Comparison of ENCODE assay signal across 9 mouse cellular contexts in the genomic region with DNA sequence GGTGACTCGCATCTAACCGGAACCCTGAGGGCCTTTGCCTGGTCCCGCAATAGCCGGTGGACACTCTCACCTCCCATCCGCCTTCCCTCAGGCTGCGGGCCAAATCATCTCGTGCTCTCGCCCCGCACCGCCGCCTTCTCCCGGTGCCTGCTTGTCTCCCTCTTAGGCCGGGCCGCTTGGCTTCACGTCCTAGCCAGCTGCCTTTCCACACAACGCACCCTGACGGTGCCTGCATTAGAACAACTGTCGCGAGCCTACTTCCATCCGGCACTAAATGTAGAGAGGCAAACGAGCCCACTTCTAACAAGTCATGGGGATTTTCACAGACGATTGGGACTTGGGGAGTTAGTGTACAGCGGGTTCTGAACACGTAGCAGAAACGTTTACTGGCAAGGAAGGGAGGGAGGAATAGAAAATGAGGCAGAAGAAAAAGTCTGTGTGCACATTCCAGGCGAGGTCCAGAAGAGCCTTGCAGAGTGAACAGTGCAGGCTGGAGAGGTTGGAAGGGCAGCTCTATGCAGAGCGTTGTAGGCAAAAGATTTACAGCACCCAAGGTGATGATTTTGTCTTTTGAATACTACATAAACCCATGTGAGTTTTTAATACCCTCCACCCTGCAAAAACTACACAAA. TPM values are rescaled to one million over a fixed set of nuclear protein-coding genes. Genes with fewer than 3 reads are reported as not detected.
A peak's percentile ranks its signal among the peaks of the same experiment; 100 is the strongest.
DNase-seq lines count a peak whose midpoint lies in the region; ATAC-seq and TF ChIP-seq lines count a peak whose summit lies in the region.
"Had no signal": no experiment of that assay in that cellular context is flagged by ENCODE, and none has a peak within 500 bp of the region (broad histone marks: within the 10 kb centered on the region; RNA-seq: fewer than 3 reads in every experiment).

No protein-coding gene starts in this region.

- H3K27ac ChIP-seq in heart, adult 2 months: peak overlapping the region; percentile 96
- no peak overlapping the region for H3K27ac ChIP-seq in CH12.LX (ENCODE audit: insufficient read depth, low read depth)
- peak overlapping the region; percentile 89; the same call in 1 of the 2 replicates for H3K27ac ChIP-seq in forebrain, embryonic 11.5 days (ENCODE audit: low read depth, low read length)
- H3K27ac ChIP-seq in liver, embryonic 14.5 days: peak overlapping the region; percentile 72

- DNase-seq in heart, adult 2 months: no peak
- DNase-seq in heart, adult 11 months: no peak
- DNase-seq in CH12.LX (ENCODE audit: extremely low read depth): no peak
- DNase-seq in forebrain, embryonic 11.5 days (ENCODE audit: low spot score): no peak
- no peak for DNase-seq in liver, embryonic 14.5 days (ENCODE audit: low read depth in 3 of 3, low spot score in 3 of 3)
- DNase-seq in cerebellum, postnatal 10 days: no peak
- DNase-seq in layer of hippocampus, adult 9-11 months: no peak
- DNase-seq in spleen, postnatal 14 days (ENCODE audit: low spot score in 2 of 2): no peak

- TF ChIP-seq CTCF in heart, adult 2 months (IDR thresholded peaks at IDR 0.05): no peak
- no peak for TF ChIP-seq CTCF in CH12.LX (conservative IDR thresholded peaks at IDR 0.05 in 1 of 2, IDR thresholded peaks at IDR 0.05 in 1 of 2; ENCODE audit: low read depth in 2 of 2, low read length in 2 of 2)
- TF ChIP-seq CTCF in liver, embryonic 14.5 days (IDR thresholded peaks at IDR 0.05; ENCODE audit: low read depth): no peak

- TF ChIP-seq POLR2A in heart, adult 2 months (IDR thresholded peaks at IDR 0.05; ENCODE audit: insufficient read depth, low read depth, low read length): no peak
- TF ChIP-seq POLR2A in CH12.LX (IDR thresholded peaks at IDR 0.05; ENCODE audit: low read depth, low read length): no peak

- under 1% methylated on average over 27 of the region's 27 CpGs for WGBS in heart, adult 2 months
- 2% methylated on average over 27 of the region's 27 CpGs for WGBS in forebrain, embryonic 11.5 days
- WGBS in liver, embryonic 14.5 days (ENCODE audit: insufficient replicate concordance): 3% methylated on average over 27 of the region's 27 CpGs

- TF ChIP-seq RAD21 in CH12.LX (IDR thresholded peaks at IDR 0.05; ENCODE audit: low read depth, low read length): no peak

- H3K4me2 ChIP-seq in CH12.LX (ENCODE audit: insufficient read depth, low read depth, poor library complexity, severe bottlenecking): peak overlapping the region; percentile 90
- peak overlapping the region; percentile 87 for H3K4me2 ChIP-seq in forebrain, embryonic 11.5 days (ENCODE audit: low read depth, low read length, severe bottlenecking)
- peak overlapping the region; percentile 97 for H3K4me2 ChIP-seq in liver, embryonic 14.5 days (ENCODE audit: low read depth)

- peak overlapping the region; percentile 99 for H3K4me3 ChIP-seq in heart, adult 2 months
- H3K4me3 ChIP-seq in CH12.LX (replicated peaks in 1 of 3; ENCODE audit: low read depth in 2 of 3, low read length in 2 of 3, poor library complexity in 1 of 3): peak overlapping the region; percentile 77 to 82 (median 81)
- H3K4me3 ChIP-seq in forebrain, embryonic 11.5 days (ENCODE audit: low read depth, low read length): peak overlapping the region; percentile 69
- peak overlapping the region; percentile 84 to 87 for H3K4me3 ChIP-seq in liver, embryonic 14.5 days (ENCODE audit: insufficient read depth in 1 of 2, low read depth in 2 of 2, low read length in 2 of 2)

- peaks cover 13% of the 10 kb centered on the region; the same call in 1 of the 2 replicates for H3K36me3 ChIP-seq in heart, adult 2 months (ENCODE audit: control insufficient read depth, insufficient read depth, low read length)
- peaks cover 0 to 8% of the 10 kb centered on the region in 2 experiments for H3K36me3 ChIP-seq in CH12.LX (replicated peaks in 1 of 2; ENCODE audit: control insufficient read depth in 1 of 2, insufficient read depth in 1 of 2, low read length in 1 of 2)
- H3K36me3 ChIP-seq in forebrain, embryonic 11.5 days (ENCODE audit: control insufficient read depth, insufficient read depth, low read length): no peaks in the 10 kb centered on the region
- peaks cover under 1% of the 10 kb centered on the region; the same call in 1 of the 2 replicates for H3K36me3 ChIP-seq in liver, embryonic 14.5 days (replicated peaks; ENCODE audit: control insufficient read depth, insufficient read depth, low read depth)

- H3K9me3 ChIP-seq in CH12.LX (replicated peaks; ENCODE audit: low read length): no peaks in the 10 kb centered on the region
- no peaks in the 10 kb centered on the region for H3K9me3 ChIP-seq in forebrain, embryonic 11.5 days (ENCODE audit: control insufficient read depth, low read length)
- no peaks in the 10 kb centered on the region for H3K9me3 ChIP-seq in liver, embryonic 14.5 days (ENCODE audit: control insufficient read depth, low read length)

- in situ Hi-C loops in CH12.LX (cut with MboI; ENCODE audit: low pct_ligation_motif_present, low pct_unique_long_range_greater_than_20kb, low sequenced_read_pairs): no loop called here

- peak; percentile 75 for ATAC-seq in forebrain, embryonic 11.5 days (replicated peaks; ENCODE audit: low FRiP score)
- peak; percentile 61 for ATAC-seq in liver, embryonic 14.5 days (ENCODE audit: insufficient read depth)

- intact Hi-C loops in heart, adult 2 months (cut with DNase I): no loop called here

- no peaks in the 10 kb centered on the region for H3K27me3 ChIP-seq in heart, adult 2 months (ENCODE audit: control insufficient read depth, insufficient read depth, low read length)
- H3K27me3 ChIP-seq in CH12.LX (replicated peaks): peaks cover 7% of the 10 kb centered on the region
- no peaks in the 10 kb centered on the region for H3K27me3 ChIP-seq in forebrain, embryonic 11.5 days (ENCODE audit: control insufficient read depth, insufficient read depth, low read length)
- H3K27me3 ChIP-seq in liver, embryonic 14.5 days (ENCODE audit: control insufficient read depth, insufficient read depth, low read length): no peaks in the 10 kb centered on the region

- no peaks in the 10 kb centered on the region for H3K79me2 ChIP-seq in heart, adult 2 months (replicated peaks; ENCODE audit: control insufficient read depth, insufficient read depth, low read length)
- H3K79me2 ChIP-seq in CH12.LX (replicated peaks; ENCODE audit: control insufficient read depth, extremely low read depth, insufficient read depth, poor library complexity, severe bottlenecking): peaks cover 30% of the 10 kb centered on the region

- H3K4me1 ChIP-seq in heart, adult 2 months (ENCODE audit: control insufficient read depth, insufficient read depth, low read length): no peaks in the 10 kb centered on the region
- H3K4me1 ChIP-seq in CH12.LX (ENCODE audit: control insufficient read depth in 1 of 2, insufficient read depth in 2 of 2): peaks cover 0 to 36% of the 10 kb centered on the region in 2 experiments; a peak in 2 of 4 replicates
- 0 out of 2 replicates have a peak, but pooled peaks cover 2% of the 10 kb centered on the region for H3K4me1 ChIP-seq in forebrain, embryonic 11.5 days (replicated peaks; ENCODE audit: control insufficient read depth, insufficient read depth, low read length)
- peaks cover 14 to 17% of the 10 kb centered on the region in 2 experiments for H3K4me1 ChIP-seq in liver, embryonic 14.5 days (replicated peaks; ENCODE audit: control insufficient read depth in 2 of 2, insufficient read depth in 2 of 2, low read length in 1 of 2)

- dilution Hi-C loops in CH12.LX (cut with MboI; ENCODE audit: extremely low pct_ligation_motif_present, extremely low pct_unique_long_range_greater_than_20kb, low sequenced_read_pairs): no loop called here

- TF ChIP-seq EP300 in heart, adult 2 months (IDR thresholded peaks at IDR 0.05; ENCODE audit: insufficient read depth, low read depth, low read length): no peak
- TF ChIP-seq EP300 in CH12.LX (IDR thresholded peaks at IDR 0.05; ENCODE audit: low read length): no peak
- TF ChIP-seq EP300 in liver, embryonic 14.5 days (IDR thresholded peaks at IDR 0.05; ENCODE audit: low read depth): no peak

- H3K9ac ChIP-seq in heart, adult 2 months (ENCODE audit: low read depth, low read length): peak overlapping the region; percentile 88
- H3K9ac ChIP-seq in CH12.LX (ENCODE audit: insufficient read depth, low read depth): peak overlapping the region; percentile 95
- H3K9ac ChIP-seq in forebrain, embryonic 11.5 days (ENCODE audit: low read length): peak overlapping the region; percentile 96
- peak overlapping the region; percentile 89 for H3K9ac ChIP-seq in liver, embryonic 14.5 days (replicated peaks)

TF ChIP-seq in CH12.LX, 34 proteins besides CTCF, POLR2A, EP300 and RAD21 (continues in another document):
- TF ChIP-seq POLR2AphosphoS2 (IDR thresholded peaks at IDR 0.05; ENCODE audit: low read depth, low read length): no peak
- TF ChIP-seq IRF4 (IDR thresholded peaks at IDR 0.05; ENCODE audit: low read depth, low read length): no peak
- no peak for TF ChIP-seq JUND (conservative IDR thresholded peaks at IDR 0.05; ENCODE audit: low read depth, low read length)
- TF ChIP-seq NRF1 (IDR thresholded peaks at IDR 0.05; ENCODE audit: low read depth, low read length): no peak; the same call in 1 of the 2 replicates
- TF ChIP-seq ZC3H11A (IDR thresholded peaks at IDR 0.05; ENCODE audit: low read depth, low read length): no peak

RNA-seq across cellular contexts. Expression of gene Ctps, which starts 0.5 kb away (rescaled TPM):
- 10 to 100 TPM; 30.0 to 31.1 TPM for total RNA-seq in heart, adult 2 months (2021)
- 12.5 and 23.9 TPM in 2 replicates for polyA plus RNA-seq in heart, adult 2 months (2012; rRNA removed)
- total RNA-seq in CH12.LX (2012; rRNA removed) (93.2 and 114 TPM in 2 replicates), CH12.LX (2014; rRNA removed) (179 and 187 TPM in 2 replicates)
- polyA plus RNA-seq in CH12.LX (2012; ENCODE audit: insufficient read length, low read depth): 140 and 148 TPM in 2 replicates
- polyA plus RNA-seq in forebrain, embryonic 11.5 days (2014; fragmentation: Nextera tagmentation; extraction: Ambion mirVana): 142 and 149 TPM in 2 replicates
- 13.4 and 18.9 TPM in 2 replicates for polyA plus RNA-seq in liver, embryonic 14.5 days (2012; rRNA removed)
- 32.9 and 36.0 TPM in 2 replicates for polyA plus RNA-seq in liver, embryonic 14.5 days (2014; fragmentation: Nextera tagmentation; extraction: Ambion mirVana)

RNA-seq across cellular contexts. Expression of gene Gm8439, which starts 18.0 kb away (rescaled TPM):
- total RNA-seq in heart, adult 2 months (2021): not detected
- not detected in 2 replicates for polyA plus RNA-seq in heart, adult 2 months (2012; rRNA removed)
- total RNA-seq in CH12.LX (2012; rRNA removed) (not detected in 2 replicates), CH12.LX (2014; rRNA removed) (not detected in 2 replicates)
- not detected in 2 replicates for polyA plus RNA-seq in CH12.LX (2012; ENCODE audit: insufficient read length, low read depth)
- polyA plus RNA-seq in forebrain, embryonic 11.5 days (2014; fragmentation: Nextera tagmentation; extraction: Ambion mirVana): not detected in 2 replicates
- not detected in 2 replicates for polyA plus RNA-seq in liver, embryonic 14.5 days (2012; rRNA removed)
- not detected in 2 replicates for polyA plus RNA-seq in liver, embryonic 14.5 days (2014; fragmentation: Nextera tagmentation; extraction: Ambion mirVana)
- total RNA-seq: neutrophil, adult 5-6 weeks had no signal

RNA-seq across cellular contexts. Expression of gene Slfnl1, which starts 38.5 kb away (rescaled TPM):
- total RNA-seq in heart, adult 2 months (2021): not detected
- polyA plus RNA-seq in heart, adult 2 months (2012; rRNA removed): 0.18 and 0.31 TPM in 2 replicates
- total RNA-seq in CH12.LX (2012; rRNA removed): 0.17 TPM in 1 of 2 replicates, not detected in the other
- total RNA-seq in CH12.LX (2014; rRNA removed): not detected in 2 replicates
- polyA plus RNA-seq in CH12.LX (2012; ENCODE audit: insufficient read length, low read depth): not detected in 2 replicates
- not detected in 2 replicates for polyA plus RNA-seq in forebrain, embryonic 11.5 days (2014; fragmentation: Nextera tagmentation; extraction: Ambion mirVana)
- not detected in 2 replicates for polyA plus RNA-seq in liver, embryonic 14.5 days (2012; rRNA removed)
- polyA plus RNA-seq in liver, embryonic 14.5 days (2014; fragmentation: Nextera tagmentation; extraction: Ambion mirVana): not detected in 2 replicates
